Mouse (Mus musculus) intestine, postnatal 0 days (tissue): Measurements from ENCODE around the gene Clstn2. TPM values are rescaled to one million over a fixed set of nuclear protein-coding genes. Genes with fewer than 3 reads are reported as not detected.
A peak's percentile ranks its signal among the peaks of the same experiment; 100 is the strongest.

ENCODE experiments used
- ATAC-seq: fragments of 200-750 bp; cut with Nextera tagmentation; 2 replicates; pipeline ENCODE4 v1.8.0; 2017; ENCODE audit warnings: mild to moderate bottlenecking, moderate TSS enrichment, moderate library complexity
- H3K27ac ChIP-seq: fragments of 300-500 bp; sonication (generic); 2 replicates; pipeline ENCODE4 v1.5.1; 2014; ENCODE audit warnings: mild to moderate bottlenecking, low read depth, low read length, moderate library complexity
- H3K27me3 ChIP-seq: fragments of 300-500 bp; sonication (generic); replicated peaks from 2 replicates; pipeline ENCODE4 v1.6.1; 2014; ENCODE audit warnings: low read length, mixed read lengths; ENCODE audit not compliant: control insufficient read depth, insufficient read depth
- H3K36me3 ChIP-seq: fragments of 300-500 bp; sonication (generic); 2 replicates; pipeline ENCODE4 v1.6.1; 2014; ENCODE audit warnings: mild to moderate bottlenecking, moderate library complexity; ENCODE audit not compliant: control insufficient read depth, insufficient read depth
- H3K4me1 ChIP-seq: fragments of 300-500 bp; sonication (generic); replicated peaks from 2 replicates; pipeline ENCODE4 v1.6.1; 2014; ENCODE audit warnings: antibody characterized with exemption, low read length, mixed read lengths; ENCODE audit not compliant: control insufficient read depth, insufficient read depth
- H3K4me2 ChIP-seq: fragments of 300-500 bp; sonication (generic); replicated peaks from 2 replicates; pipeline ENCODE4 v1.6.1; 2014; ENCODE audit warnings: low read depth, mild to moderate bottlenecking, moderate library complexity
- H3K4me3 ChIP-seq: fragments of 300-500 bp; sonication (generic); 2 replicates; pipeline ENCODE4 v1.5.1; 2014; ENCODE audit warnings: low read depth, low read length
- H3K9ac ChIP-seq: fragments of 300-500 bp; sonication (generic); 2 replicates; pipeline ENCODE4 v1.6.1; 2014; ENCODE audit warnings: mild to moderate bottlenecking, low read depth, low read length
- H3K9me3 ChIP-seq: fragments of 300-500 bp; sonication (generic); 2 replicates; pipeline ENCODE4 v1.6.1; 2016; ENCODE audit warnings: mixed run types; ENCODE audit not compliant: control insufficient read depth
- CTCF ChIP-seq: sonication (generic); IDR thresholded peaks from 2 replicates; pipeline ENCODE4 v1.5.1; 2016; ENCODE audit warnings: low read depth, mild to moderate bottlenecking, control low read depth, antibody characterized with exemption, moderate library complexity
- WGBS: fragments of 180-500 bp; shearing (Covaris S2); extraction: QIAGEN DNeasy Blood & Tissue Kit; methylation state at CpG from one replicate; pipeline ENCODE4 v1.1.7; 2014; 5-methylcytosine and 5-hydroxymethylcytosine counted together
- polyA plus RNA-seq: library from polyadenylated mRNA; unstranded; fragments of >200 nt; fragmentation: Nextera tagmentation; extraction: Ambion mirVana; gene quantifications from 2 replicates; pipeline ENCODE4 v1.2.1, GENCODE M21; 2015

The Clstn2 gene
- polyA plus RNA-seq, 1 experiment from 2014 or later = 0.26 TPM

- Histone ChIP-seq H3K36me3 (no peaks in the 10 kb centered on the region), H3K4me2 (no peak overlapping the region), H3K4me3 (no peak overlapping the region), H3K27me3 (no peaks in the 10 kb centered on the region), H3K4me1 (no peaks in the 10 kb centered on the region), H3K9ac (no peak overlapping the region), H3K27ac (no peak overlapping the region), H3K9me3 (no peaks in the 10 kb centered on the region)
- WGBS = 59% methylated on average over 8 of the region's 8 CpGs
- TF ChIP-seq CTCF = no peak
- no peak for ATAC-seq
Measured at GRCm38 (mm10) chr9:97793661-97794060, 239.3 kb downstream of the Clstn2 start.

DNA sequence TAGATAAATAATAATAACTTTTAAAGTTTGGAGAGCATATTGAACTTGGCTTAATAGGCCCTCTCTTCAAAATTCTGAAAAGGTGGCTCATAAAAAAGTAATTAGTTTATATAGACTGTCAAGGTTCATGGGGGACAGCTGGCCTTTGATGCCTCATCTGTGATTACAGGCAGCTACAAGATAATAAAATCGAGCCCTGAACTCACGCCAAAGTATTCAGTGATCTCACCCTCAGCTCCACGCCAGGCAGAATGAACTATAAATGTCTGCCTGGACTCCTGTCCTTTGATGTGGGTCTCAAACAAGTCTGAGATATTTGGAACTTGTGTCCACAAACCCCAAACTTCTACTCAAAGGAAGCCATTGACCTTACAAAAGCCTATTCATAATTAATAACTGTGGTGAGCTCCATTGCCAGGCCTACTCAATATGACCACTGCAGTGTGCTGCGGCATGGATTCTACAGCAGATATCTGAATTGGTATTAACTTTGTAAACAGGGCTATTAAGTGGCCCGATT is 244.8 kb downstream of the Clstn2 start:
- Histone ChIP-seq H3K27me3 (no peaks in the 10 kb centered on the region), H3K4me1 (no peaks in the 10 kb centered on the region), H3K9me3 (no peaks in the 10 kb centered on the region), H3K4me2 (no peak overlapping the region), H3K27ac (no peak overlapping the region), H3K9ac (no peak overlapping the region), H3K4me3 (no peak overlapping the region), H3K36me3 (no peaks in the 10 kb centered on the region)
- no peak for TF ChIP-seq CTCF
- no peak for ATAC-seq
- 48% methylated on average over 5 of the region's 5 CpGs for WGBS

GRCm38 (mm10) chr9:97780032-97780616 is 252.9 kb downstream of the Clstn2 start:
- H3K27me3 ChIP-seq = no peaks in the 10 kb centered on the region
- peak; percentile 72; the same call in 1 of the 2 replicates for ATAC-seq
- no peak for TF ChIP-seq CTCF
- no peak overlapping the region for H3K27ac ChIP-seq
- H3K36me3 ChIP-seq = no peaks in the 10 kb centered on the region
- H3K9ac ChIP-seq = no peak overlapping the region
- no peaks in the 10 kb centered on the region for H3K4me1 ChIP-seq
- 24% methylated on average over 5 of the region's 5 CpGs for WGBS
- no peak overlapping the region for H3K4me2 ChIP-seq
- H3K4me3 ChIP-seq = no peak overlapping the region
- no peaks in the 10 kb centered on the region for H3K9me3 ChIP-seq

DNA sequence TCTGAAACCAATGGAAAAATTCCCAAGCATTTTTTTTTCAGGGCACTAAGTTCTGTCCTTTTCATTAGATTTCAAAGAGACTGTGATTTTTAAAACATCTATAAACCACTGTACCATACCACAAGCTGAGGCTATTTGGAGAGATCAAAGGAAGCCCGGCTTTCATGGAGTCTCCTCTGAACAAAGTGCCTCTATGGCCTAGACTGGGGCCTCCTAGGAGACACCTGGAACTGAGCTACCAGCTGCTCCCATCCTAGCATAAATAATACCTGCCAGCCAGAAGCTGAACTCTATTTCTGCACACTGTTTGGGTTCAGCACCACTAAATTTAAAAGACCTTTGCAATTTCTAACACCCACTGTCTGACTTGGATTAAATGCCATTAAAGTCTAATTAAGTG is 257.2 kb downstream of the Clstn2 start:
- Histone ChIP-seq H3K9me3 (no peaks in the 10 kb centered on the region), H3K4me2 (no peak overlapping the region), H3K36me3 (no peaks in the 10 kb centered on the region), H3K4me1 (no peaks in the 10 kb centered on the region), H3K27ac (no peak overlapping the region), H3K27me3 (no peaks in the 10 kb centered on the region), H3K9ac (no peak overlapping the region), H3K4me3 (no peak overlapping the region)
- 79% methylated on average over 1 of the region's 1 CpGs for WGBS
- no peak for TF ChIP-seq CTCF
- ATAC-seq = no peak

DNA sequence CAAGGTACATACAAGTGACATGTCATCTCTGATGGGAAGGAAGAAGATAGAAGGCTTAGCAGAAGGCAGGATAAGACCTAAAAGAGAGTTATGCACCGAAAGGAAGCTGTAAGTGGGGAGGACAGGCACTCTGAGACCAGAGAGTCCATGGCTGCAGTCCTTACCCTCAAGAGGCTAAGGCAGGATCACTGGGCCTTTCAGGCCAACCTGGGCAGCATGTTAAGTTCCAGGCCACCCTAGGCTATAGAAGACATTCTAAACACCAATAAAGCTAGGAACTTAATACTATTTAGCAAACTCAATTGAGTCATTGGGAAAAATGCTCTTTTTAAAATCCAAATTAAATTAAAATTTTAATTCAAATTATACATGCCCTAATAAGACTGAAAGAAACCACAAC is 258.0 kb downstream of the Clstn2 start:
- no peaks in the 10 kb centered on the region for H3K27me3 ChIP-seq
- no peak overlapping the region for H3K4me2 ChIP-seq
- no peak for TF ChIP-seq CTCF
- H3K9me3 ChIP-seq = no peaks in the 10 kb centered on the region
- no peak overlapping the region for H3K27ac ChIP-seq
- WGBS = 65% methylated on average over 1 of the region's 1 CpGs
- H3K4me3 ChIP-seq = no peak overlapping the region
- H3K4me1 ChIP-seq = no peaks in the 10 kb centered on the region
- no peaks in the 10 kb centered on the region for H3K36me3 ChIP-seq
- H3K9ac ChIP-seq = no peak overlapping the region
- no peak for ATAC-seq

- H3K4me2 ChIP-seq = no peak overlapping the region
- H3K4me1 ChIP-seq = no peaks in the 10 kb centered on the region
- H3K4me3 ChIP-seq = no peak overlapping the region
- no peak overlapping the region for H3K9ac ChIP-seq
- TF ChIP-seq CTCF = no peak
- 76% methylated on average over 3 of the region's 3 CpGs for WGBS
- H3K36me3 ChIP-seq = no peaks in the 10 kb centered on the region
- H3K9me3 ChIP-seq = no peaks in the 10 kb centered on the region
- no peaks in the 10 kb centered on the region for H3K27me3 ChIP-seq
- no peak overlapping the region for H3K27ac ChIP-seq
- no peak for ATAC-seq
Measured at GRCm38 (mm10) chr9:97773911-97774310, 259.1 kb downstream of the Clstn2 start.
